Mouse (Mus musculus) limb, embryonic 10.5 days (tissue): ENCODE measurements at regions not wholly inside any gene's neighbourhood (a gene's known extent, or its start where the extent isn't known, plus 50 kb on each side); places are given as distances from the start of the nearest gene placed in this dataset.
"Not testable (repeated sequence)": the region's sequence is repeated elsewhere in the genome, so short reads cannot be mapped to it uniquely, and the experiment has no call there.

ENCODE experiments used
- DNase-seq: peaks from one replicate; pipeline ENCODE4 v3.0.0-alpha.2; 2017; ENCODE audit warnings: low spot score
- H3K27ac ChIP-seq: fragments of 300-500 bp; sonication (generic); 2 replicates; pipeline ENCODE4 v1.5.1; 2016; ENCODE audit warnings: mild to moderate bottlenecking
- H3K27me3 ChIP-seq: fragments of 300-500 bp; sonication (generic); 2 replicates; pipeline ENCODE4 v1.6.1; 2016; ENCODE audit warnings: low read depth, mild to moderate bottlenecking; ENCODE audit not compliant: poor library complexity, severe bottlenecking
- H3K36me3 ChIP-seq: fragments of 300-500 bp; sonication (generic); 2 replicates; pipeline ENCODE4 v1.6.1; 2016; ENCODE audit warnings: mild to moderate bottlenecking, moderate library complexity
- H3K4me1 ChIP-seq: fragments of 300-500 bp; sonication (generic); 2 replicates; pipeline ENCODE4 v1.6.1; 2016
- H3K4me3 ChIP-seq: fragments of 300-500 bp; sonication (generic); 2 replicates; pipeline ENCODE4 v1.5.1; 2016; ENCODE audit warnings: mild to moderate bottlenecking, moderate library complexity
- H3K9me3 ChIP-seq: fragments of 300-500 bp; sonication (generic); replicated peaks from 2 replicates; pipeline ENCODE4 v1.6.1; 2016; ENCODE audit warnings: mild to moderate bottlenecking
- WGBS: fragments of 180-500 bp; shearing (Covaris S2); methylation state at CpG from one replicate; pipeline ENCODE4 v1.1.7; 2016; 5-methylcytosine and 5-hydroxymethylcytosine counted together

DNA sequence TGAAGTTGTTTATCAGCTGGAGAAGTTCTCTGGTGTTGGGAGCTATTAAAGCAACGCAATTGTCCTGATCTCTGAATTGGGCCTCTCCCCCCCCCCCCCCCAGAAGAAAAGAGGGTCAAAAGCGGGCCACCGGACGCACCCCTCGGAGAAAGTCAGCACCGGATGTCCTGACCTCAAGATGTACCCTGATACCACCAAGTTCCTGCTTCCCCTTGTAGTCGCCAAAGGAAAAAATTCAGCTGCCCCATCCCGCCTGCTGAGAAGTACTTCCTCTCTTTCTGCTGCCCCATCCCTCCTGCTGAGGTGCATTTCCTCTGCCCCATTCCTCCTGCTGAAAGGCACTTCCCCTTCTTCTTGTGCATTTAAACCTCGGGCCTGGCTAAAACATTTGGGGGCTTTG, 1191.1 kb upstream of the 1700008P02Rik start:
- H3K4me1 ChIP-seq, H3K9me3 ChIP-seq, H3K4me3 ChIP-seq, H3K27ac ChIP-seq, DNase-seq, H3K27me3 ChIP-seq, H3K36me3 ChIP-seq: not testable (repeated sequence)
- 91% methylated on average over 6 of the region's 9 CpGs for WGBS

- H3K4me1 ChIP-seq, H3K9me3 ChIP-seq, H3K27ac ChIP-seq, H3K36me3 ChIP-seq, H3K4me3 ChIP-seq, DNase-seq, H3K27me3 ChIP-seq: not testable (repeated sequence)
- 83% methylated on average over 2 of the region's 2 CpGs for WGBS
These were observed 1184.9 kb upstream of the 1700008P02Rik start for GRCm38 (mm10) chr3:7805121-7805520.

- no peak overlapping the region for H3K4me3 ChIP-seq
- H3K27ac ChIP-seq = no peak overlapping the region
- 73% methylated on average over 1 of the region's 1 CpGs for WGBS
- H3K9me3 ChIP-seq = no peaks in the 10 kb centered on the region
- no peaks in the 10 kb centered on the region for H3K27me3 ChIP-seq
- H3K36me3 ChIP-seq = no peaks in the 10 kb centered on the region
- no peaks in the 10 kb centered on the region for H3K4me1 ChIP-seq
- DNase-seq = no peak
These were observed 1184.0 kb upstream of the 1700008P02Rik start for GRCm38 (mm10) chr3:7804209-7804608.

GRCm38 (mm10) chr3:7799486-7799885, 1179.2 kb upstream of the 1700008P02Rik start:
- Histone ChIP-seq H3K36me3 (no peaks in the 10 kb centered on the region), H3K9me3 (no peaks in the 10 kb centered on the region), H3K27ac (no peak overlapping the region), H3K4me3 (no peak overlapping the region), H3K27me3 (no peaks in the 10 kb centered on the region), H3K4me1 (no peaks in the 10 kb centered on the region)
- 91% methylated on average over 4 of the region's 4 CpGs for WGBS
- DNase-seq = no peak

- Histone ChIP-seq H3K27ac (no peak overlapping the region), H3K27me3 (no peaks in the 10 kb centered on the region), H3K4me1 (no peaks in the 10 kb centered on the region), H3K4me3 (no peak overlapping the region), H3K36me3 (no peaks in the 10 kb centered on the region), H3K9me3 (no peaks in the 10 kb centered on the region)
- DNase-seq = no peak
- WGBS = 95% methylated on average over 5 of the region's 5 CpGs
These were observed 1167.4 kb upstream of the 1700008P02Rik start for GRCm38 (mm10) chr3:7787665-7788064.

DNA sequence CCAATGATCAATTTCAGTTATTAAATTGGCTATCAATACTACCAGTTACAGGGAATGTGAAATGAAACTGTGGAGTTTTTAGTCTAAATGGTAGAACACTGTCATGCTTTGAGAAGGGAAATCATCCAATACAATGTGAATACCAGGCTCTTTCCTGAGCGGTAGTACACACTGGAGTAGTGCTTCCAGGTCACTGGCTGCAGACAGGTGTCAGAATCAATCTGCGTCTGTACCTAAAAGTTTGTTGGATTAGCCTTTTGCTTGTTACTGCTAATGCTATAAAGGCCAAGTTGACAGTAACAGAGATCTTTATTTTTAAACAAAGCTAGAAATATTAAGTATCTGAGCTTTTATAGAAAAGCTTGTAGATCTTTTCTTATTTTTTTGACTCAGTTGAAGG, 1164.9 kb upstream of the 1700008P02Rik start:
- Histone ChIP-seq H3K4me3 (no peak overlapping the region), H3K9me3 (no peaks in the 10 kb centered on the region), H3K27me3 (no peaks in the 10 kb centered on the region), H3K4me1 (no peaks in the 10 kb centered on the region), H3K36me3 (no peaks in the 10 kb centered on the region), H3K27ac (no peak overlapping the region)
- DNase-seq = no peak
- WGBS = 91% methylated on average over 2 of the region's 2 CpGs

GRCm38 (mm10) chr3:7755445-7755844, 1135.2 kb upstream of the 1700008P02Rik start:
- H3K4me3 ChIP-seq = no peak overlapping the region
- no peaks in the 10 kb centered on the region for H3K27me3 ChIP-seq
- DNase-seq = peak; percentile 28
- H3K4me1 ChIP-seq = peaks cover 11% of the 10 kb centered on the region
- H3K27ac ChIP-seq = no peak overlapping the region
- WGBS = 69% methylated on average over 4 of the region's 4 CpGs
- no peaks in the 10 kb centered on the region for H3K9me3 ChIP-seq
- H3K36me3 ChIP-seq = no peaks in the 10 kb centered on the region

DNA sequence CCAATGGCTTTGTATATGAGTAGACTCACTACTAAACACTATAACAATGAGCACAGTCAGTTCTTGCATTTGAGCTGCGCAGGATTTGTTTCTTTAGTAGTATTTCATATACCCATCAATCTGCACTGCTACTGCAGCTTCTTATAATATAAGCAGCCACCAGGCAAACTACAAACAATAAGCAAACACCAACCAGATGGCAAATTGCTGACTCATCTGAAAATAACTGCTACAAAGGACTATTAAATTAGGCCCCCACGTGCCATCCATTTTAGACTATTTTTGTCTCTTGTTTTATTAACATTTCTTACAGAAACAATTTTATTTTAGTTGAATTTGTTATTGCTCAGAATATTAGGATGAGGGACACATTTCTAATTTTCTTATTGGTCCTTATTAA, 1093.5 kb upstream of the 1700008P02Rik start:
- DNase-seq = no peak
- Histone ChIP-seq H3K4me1 (no peaks in the 10 kb centered on the region), H3K9me3 (no peaks in the 10 kb centered on the region), H3K4me3 (no peak overlapping the region), H3K27me3 (no peaks in the 10 kb centered on the region), H3K36me3 (no peaks in the 10 kb centered on the region), H3K27ac (no peak overlapping the region)
- 94% methylated on average over 2 of the region's 2 CpGs for WGBS

GRCm38 (mm10) chr3:7713130-7713529, 1092.9 kb upstream of the 1700008P02Rik start:
- H3K4me3 ChIP-seq = no peak overlapping the region
- H3K4me1 ChIP-seq = no peaks in the 10 kb centered on the region
- no peaks in the 10 kb centered on the region for H3K36me3 ChIP-seq
- H3K27ac ChIP-seq = no peak overlapping the region
- DNase-seq = no peak
- H3K27me3 ChIP-seq = no peaks in the 10 kb centered on the region
- no peaks in the 10 kb centered on the region for H3K9me3 ChIP-seq

DNA sequence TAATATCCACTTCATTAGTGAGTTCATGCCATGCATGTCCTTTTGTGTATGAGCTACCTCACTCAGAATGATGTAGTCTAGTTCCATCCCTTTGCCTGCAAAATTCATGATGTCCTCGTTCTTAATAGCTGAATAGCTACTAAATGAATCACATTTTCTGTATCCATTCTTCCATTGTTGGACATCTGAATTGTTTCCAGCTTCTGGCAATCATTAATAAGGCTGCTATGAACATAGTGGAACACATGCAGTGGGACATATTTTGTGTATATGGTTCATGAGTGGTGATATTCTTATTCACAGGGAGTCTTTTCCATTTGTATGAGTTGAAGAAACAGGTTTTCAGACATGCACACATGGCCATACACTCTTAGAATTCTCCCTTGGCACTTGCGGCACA, 1092.2 kb upstream of the 1700008P02Rik start:
- no peak for DNase-seq
- H3K4me1 ChIP-seq = no peaks in the 10 kb centered on the region
- H3K27ac ChIP-seq = no peak overlapping the region
- 85% methylated on average over 2 of the region's 2 CpGs for WGBS
- no peaks in the 10 kb centered on the region for H3K36me3 ChIP-seq
- H3K4me3 ChIP-seq = no peak overlapping the region
- H3K9me3 ChIP-seq = no peaks in the 10 kb centered on the region
- H3K27me3 ChIP-seq = no peaks in the 10 kb centered on the region

GRCm38 (mm10) chr3:7708609-7709008, 1088.4 kb upstream of the 1700008P02Rik start:
- Histone ChIP-seq H3K36me3 (no peaks in the 10 kb centered on the region), H3K27me3 (no peaks in the 10 kb centered on the region), H3K9me3 (no peaks in the 10 kb centered on the region), H3K4me3 (no peak overlapping the region), H3K4me1 (no peaks in the 10 kb centered on the region), H3K27ac (no peak overlapping the region)
- no peak for DNase-seq
- WGBS = 84% methylated on average over 2 of the region's 2 CpGs

- Histone ChIP-seq H3K36me3 (no peaks in the 10 kb centered on the region), H3K9me3 (no peaks in the 10 kb centered on the region), H3K27me3 (no peaks in the 10 kb centered on the region), H3K27ac (no peak overlapping the region), H3K4me1 (no peaks in the 10 kb centered on the region), H3K4me3 (no peak overlapping the region)
- 84% methylated on average over 1 of the region's 1 CpGs for WGBS
- DNase-seq = no peak
These were observed 1063.3 kb upstream of the 1700008P02Rik start for GRCm38 (mm10) chr3:7683536-7683935.

GRCm38 (mm10) chr3:7682816-7683215, 1062.6 kb upstream of the 1700008P02Rik start:
- H3K27ac ChIP-seq, H3K36me3 ChIP-seq, H3K4me1 ChIP-seq, H3K27me3 ChIP-seq, DNase-seq, H3K4me3 ChIP-seq, H3K9me3 ChIP-seq: not testable (repeated sequence)
- 78% methylated on average over 3 of the region's 3 CpGs for WGBS

GRCm38 (mm10) chr3:7682311-7682710, 1062.1 kb upstream of the 1700008P02Rik start:
- Histone ChIP-seq H3K36me3 (no peaks in the 10 kb centered on the region), H3K9me3 (no peaks in the 10 kb centered on the region), H3K27me3 (no peaks in the 10 kb centered on the region), H3K27ac (no peak overlapping the region), H3K4me3 (no peak overlapping the region), H3K4me1 (no peaks in the 10 kb centered on the region)
- 83% methylated on average over 3 of the region's 3 CpGs for WGBS
- no peak for DNase-seq
